Comparison of ENCODE assay signal across 8 mouse cellular contexts in genomic region chr11:94160443-94161266, GRCm38 (mm10). TPM values are rescaled to one million over a fixed set of nuclear protein-coding genes. Genes with fewer than 3 reads are reported as not detected.
DNase-seq lines count a peak whose midpoint lies in the region; ATAC-seq and TF ChIP-seq lines count a peak whose summit lies in the region.

No protein-coding gene starts in this region.

- peak overlapping the region; percentile 46 for H3K4me2 ChIP-seq in hindbrain, embryonic 12.5 days (replicated peaks)
- peak overlapping the region; percentile 45 for H3K4me2 ChIP-seq in lung, embryonic 15.5 days

- H3K9ac ChIP-seq in hindbrain, embryonic 12.5 days: peak overlapping the region; percentile 54
- H3K9ac ChIP-seq in lung, embryonic 15.5 days: no peak overlapping the region

- peak; percentile 93 for ATAC-seq in frontal cortex, adult (ENCODE audit: low TSS enrichment)
- ATAC-seq in hindbrain, embryonic 12.5 days (ENCODE audit: low FRiP score): peak; percentile 95
- peak; percentile 89 for ATAC-seq in lung, embryonic 15.5 days (ENCODE audit: borderline replicate concordance, extremely low read depth, low FRiP score, low TSS enrichment)
- peak; percentile 45 for ATAC-seq in neutrophil, adult 5-6 weeks (ENCODE audit: extremely low read depth, insufficient number of reproducible peaks, low FRiP score, poor library complexity, severe bottlenecking)

- peak; percentile 97 for DNase-seq in NIH3T3 (ENCODE audit: low read depth)
- DNase-seq in cerebellum, adult 2 months: peak; percentile 97 to 99
- peak; percentile 98 for DNase-seq in layer of hippocampus, adult 9-11 months
- peak; percentile 70 for DNase-seq in yolk sac, embryonic 10.5 days (ENCODE audit: low spot score)

- 2% methylated on average over 23 of the region's 23 CpGs for WGBS in cerebellum, adult 2 months
- 2% methylated on average over 22 of the region's 23 CpGs for WGBS in hindbrain, embryonic 12.5 days
- WGBS in lung, embryonic 15.5 days: 14% methylated on average over 23 of the region's 23 CpGs

- H3K27ac ChIP-seq in cerebellum, adult 2 months (ENCODE audit: insufficient read depth, low read length): peak overlapping the region; percentile 83
- peak overlapping the region; percentile 99 for H3K27ac ChIP-seq in hindbrain, embryonic 12.5 days
- peak overlapping the region; percentile 68 for H3K27ac ChIP-seq in lung, embryonic 15.5 days

- H3K4me3 ChIP-seq in cerebellum, adult 2 months (replicated peaks; ENCODE audit: insufficient read depth, low read depth, low read length): peak overlapping the region; percentile 30
- H3K4me3 ChIP-seq in hindbrain, embryonic 12.5 days: peak overlapping the region; percentile 23
- H3K4me3 ChIP-seq in lung, embryonic 15.5 days: peak overlapping the region; percentile 3; the same call in 1 of the 2 replicates

- TF ChIP-seq CTCF in cerebellum, adult 2 months (IDR thresholded peaks at IDR 0.05; ENCODE audit: borderline replicate concordance, insufficient read depth, low read depth, low read length): no peak

- H3K36me3 ChIP-seq in hindbrain, embryonic 12.5 days: no peaks in the 10 kb centered on the region
- no peaks in the 10 kb centered on the region for H3K36me3 ChIP-seq in lung, embryonic 15.5 days

- TF ChIP-seq POLR2A in cerebellum, adult 2 months (IDR thresholded peaks at IDR 0.05; ENCODE audit: borderline replicate concordance, insufficient read depth, low read length): peak; percentile 57; the same call in 1 of the 2 replicates

- H3K9me3 ChIP-seq in hindbrain, embryonic 12.5 days (replicated peaks): no peaks in the 10 kb centered on the region
- no peaks in the 10 kb centered on the region for H3K9me3 ChIP-seq in lung, embryonic 15.5 days

- peaks cover 15% of the 10 kb centered on the region for H3K4me1 ChIP-seq in cerebellum, adult 2 months (ENCODE audit: control insufficient read depth, insufficient read depth, low read length)
- peaks cover 49% of the 10 kb centered on the region for H3K4me1 ChIP-seq in hindbrain, embryonic 12.5 days
- peaks cover 33% of the 10 kb centered on the region for H3K4me1 ChIP-seq in lung, embryonic 15.5 days

- H3K27me3 ChIP-seq in cerebellum, adult 2 months (ENCODE audit: control insufficient read depth, insufficient read depth, low read length): no peaks in the 10 kb centered on the region
- H3K27me3 ChIP-seq in hindbrain, embryonic 12.5 days: no peaks in the 10 kb centered on the region
- no peaks in the 10 kb centered on the region for H3K27me3 ChIP-seq in lung, embryonic 15.5 days

RNA-seq across cellular contexts. Expression of gene Tob1, which starts 50.6 kb away (rescaled TPM):
- polyA plus RNA-seq in cerebellum, adult 2 months (2012; rRNA removed): 55.9 and 56.0 TPM in 2 replicates
- polyA plus RNA-seq in hindbrain, embryonic 12.5 days (2016; fragmentation: Nextera tagmentation; extraction: Ambion mirVana): 41.7 and 46.8 TPM in 2 replicates
- 26.1 and 26.5 TPM in 2 replicates for polyA plus RNA-seq in lung, embryonic 15.5 days (2015; fragmentation: Nextera tagmentation; extraction: Ambion mirVana)
- 32.8 and 39.6 TPM in 2 replicates for total RNA-seq in neutrophil, adult 5-6 weeks (2017)

Comparison
In these comparisons a context has a peak if more than half of its experiments do, and no peak if none do; other contexts are left out.
1. Peak in every context shown above with its lines: DNase-seq, ATAC-seq, H3K4me3 ChIP-seq and H3K27ac ChIP-seq.
2. ATAC-seq: peak in every context shown above with its lines; median percentile 95 in hindbrain, embryonic 12.5 days; 93 in frontal cortex, adult; 89 in lung, embryonic 15.5 days; 45 in neutrophil, adult 5-6 weeks.